Mouse (Mus musculus) A20 (cell line): ENCODE results near the gene Ets1.

ENCODE experiments used
- DNase-seq: peaks from one replicate; pipeline ENCODE4 v3.0.0-alpha.2; 2011; ENCODE audit warnings: low read depth, low spot score

Gene Ets1

DNA sequence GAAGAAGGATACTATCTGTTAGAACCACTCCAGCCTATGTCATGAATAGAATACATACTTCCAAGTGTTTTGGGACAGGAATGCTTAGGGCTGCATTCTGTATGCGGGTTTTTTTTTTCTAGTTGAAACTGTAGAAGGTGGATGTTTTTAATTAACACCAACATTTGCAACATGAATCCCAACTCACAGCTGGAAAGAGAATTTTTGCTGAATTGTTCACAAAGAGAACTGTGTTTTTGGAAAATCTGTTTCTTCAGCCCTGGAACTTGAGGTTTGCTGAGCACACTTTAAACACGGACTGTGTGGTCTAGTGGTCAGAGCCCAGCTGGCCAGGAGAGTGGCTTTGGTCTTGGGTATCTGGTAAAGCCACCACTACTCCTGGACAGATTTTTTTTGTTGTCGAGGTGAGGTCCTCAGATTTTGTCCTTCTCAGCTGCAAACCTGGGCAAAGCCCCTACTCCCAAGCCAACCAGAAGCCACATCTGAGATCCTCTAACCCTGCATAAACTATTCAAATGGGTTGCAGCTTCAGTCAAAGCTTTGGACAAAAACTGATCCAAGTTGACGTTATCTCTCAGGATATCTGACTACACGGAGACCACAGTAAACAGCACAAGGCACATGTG lies 122.4 kb downstream of the Ets1 start:
- DNase-seq, result no peak

DNA sequence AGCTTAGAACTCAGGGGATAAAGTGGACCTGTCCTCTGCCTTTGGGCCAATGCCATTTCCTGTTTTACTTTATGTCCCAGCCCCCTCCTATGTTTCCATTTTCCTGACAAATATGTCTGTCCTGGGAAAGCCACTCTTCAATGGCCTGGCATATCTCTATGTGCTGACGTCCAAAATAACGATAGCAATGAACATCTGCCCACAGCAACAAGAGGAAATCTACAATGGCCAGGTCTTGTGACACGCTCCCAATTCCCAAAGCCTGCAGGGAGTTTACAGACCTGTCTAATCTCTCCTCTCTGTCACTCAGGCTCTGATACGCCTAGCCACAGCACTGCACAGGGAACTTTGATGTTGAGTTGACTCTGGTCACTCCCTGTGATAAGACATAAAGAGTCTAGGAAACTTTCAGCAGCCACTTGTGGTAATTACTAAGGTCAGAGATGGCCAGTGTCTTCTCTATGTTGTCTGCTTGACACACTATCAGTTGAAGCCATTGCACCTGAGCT lies 124.7 kb downstream of the Ets1 start:
- no peak for DNase-seq

- no peak for DNase-seq
Measured at GRCm38 (mm10) chr9:32761326-32761725, 125.3 kb downstream of the Ets1 start.

DNA sequence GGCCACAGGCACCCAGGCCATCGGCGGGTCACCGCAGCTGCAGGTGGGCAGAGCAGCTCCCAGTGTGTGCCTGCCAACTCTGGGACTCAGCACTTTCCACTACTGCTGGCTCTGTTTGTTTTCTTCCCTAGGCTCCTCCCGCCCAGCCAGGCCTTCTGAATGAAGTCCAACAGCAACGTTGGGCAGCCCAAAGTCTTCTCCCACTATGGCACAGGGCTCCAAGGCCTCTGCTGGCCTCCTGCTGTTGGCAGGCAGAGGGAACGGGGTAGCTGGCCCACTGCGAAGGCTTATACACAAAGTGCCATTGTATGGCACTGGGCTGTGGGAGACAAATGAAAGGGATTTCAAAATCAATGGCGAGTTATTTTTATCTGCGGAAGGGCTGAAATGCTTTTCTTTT lies 128.4 kb downstream of the Ets1 start:
- no peak for DNase-seq

DNA sequence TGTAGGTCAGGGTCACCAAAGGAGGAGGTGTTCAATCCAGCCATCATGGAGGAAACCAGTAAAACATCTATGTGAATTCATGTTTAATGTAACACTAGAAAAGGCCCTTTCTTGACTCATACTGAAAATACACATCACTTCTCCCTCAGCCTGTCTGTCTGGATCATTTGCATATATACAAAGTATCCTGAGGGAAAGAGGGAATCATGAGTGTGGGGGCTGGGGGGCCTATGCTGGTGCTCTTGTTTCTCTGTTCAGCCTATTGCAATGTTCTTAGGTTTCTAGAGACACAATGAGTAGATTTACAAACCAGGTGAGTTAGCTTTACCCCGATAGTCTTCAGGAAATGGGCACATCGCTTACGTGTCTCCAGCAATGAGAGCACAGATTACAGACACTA lies 129.1 kb downstream of the Ets1 start:
- peak; percentile 34 for DNase-seq

GRCm38 (mm10) chr9:32778866-32779265 lies 142.8 kb downstream of the Ets1 start:
- no peak for DNase-seq

DNA sequence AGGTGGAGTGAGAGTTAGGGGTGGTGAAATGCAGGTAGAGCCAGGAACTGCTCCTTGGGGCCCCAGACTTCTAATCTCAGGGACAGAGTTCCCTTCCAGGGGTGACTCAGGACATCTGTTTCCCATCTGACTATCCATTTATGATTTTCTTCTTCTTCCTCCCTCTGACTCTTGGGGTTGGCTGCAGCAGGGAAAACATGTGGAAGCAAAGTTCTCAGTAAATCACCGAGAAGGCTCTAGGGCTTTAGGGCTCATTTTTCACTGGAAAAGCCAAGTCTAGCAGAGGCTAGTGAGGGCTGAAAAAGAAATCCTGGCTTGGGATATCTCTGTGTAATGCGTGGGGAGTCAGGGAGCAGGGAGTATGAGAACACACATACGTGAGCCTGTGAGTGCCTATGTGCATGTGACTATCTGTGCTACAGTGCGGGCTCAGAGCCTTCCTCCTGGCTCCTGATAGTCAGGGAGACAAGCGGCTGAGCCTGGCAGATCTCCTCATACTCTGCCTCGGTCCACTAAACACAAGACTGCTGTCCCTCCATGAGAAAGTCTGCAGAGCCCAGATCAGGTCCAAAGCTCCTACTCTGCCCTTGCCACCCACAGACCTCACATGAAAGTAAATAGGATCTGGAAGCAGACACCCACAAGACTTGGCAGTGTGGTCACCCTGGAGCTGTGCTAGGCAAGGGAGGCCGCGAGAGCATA lies 146.5 kb downstream of the Ets1 start:
- DNase-seq, result no peak

DNA sequence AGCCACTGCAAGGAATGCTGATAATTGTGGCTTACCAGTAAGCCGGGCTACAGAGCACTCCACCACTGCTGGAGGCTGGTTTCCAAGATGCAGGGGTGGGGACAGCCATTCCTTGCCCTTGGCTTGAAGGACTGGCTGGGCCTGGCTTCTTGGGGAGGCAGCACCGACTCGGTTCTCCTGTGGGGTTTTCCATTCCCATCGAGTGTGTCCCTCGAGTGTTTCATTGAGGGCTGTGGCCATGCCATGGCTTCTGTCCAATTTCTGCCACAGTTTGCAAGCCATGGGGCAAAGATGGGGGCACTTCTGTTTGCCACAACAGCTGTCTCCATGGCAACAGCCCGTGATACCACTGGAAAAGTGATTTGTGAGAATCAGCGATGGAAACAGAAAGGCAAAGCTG lies 151.1 kb downstream of the Ets1 start:
- DNase-seq, result no peak

DNA sequence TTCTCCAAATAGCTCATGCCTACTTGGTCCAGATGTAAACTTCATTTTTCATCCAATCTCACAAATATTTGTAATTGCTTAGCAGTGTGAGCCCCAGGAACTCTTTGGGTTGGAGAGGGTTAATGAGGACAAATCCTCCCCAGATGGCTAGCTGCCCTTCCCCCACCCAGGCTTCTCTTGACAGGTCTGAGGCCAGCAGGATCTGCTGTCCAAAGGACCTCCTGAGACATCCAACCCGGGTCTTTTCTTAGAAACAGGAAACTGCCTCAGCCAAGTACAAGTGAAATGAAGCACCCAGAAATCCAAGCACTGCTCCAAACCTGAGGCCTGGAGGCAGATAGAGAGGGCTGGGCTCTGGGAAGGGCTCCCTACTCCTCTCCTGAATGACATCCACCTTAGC lies 151.6 kb downstream of the Ets1 start:
- DNase-seq, result no peak

DNA sequence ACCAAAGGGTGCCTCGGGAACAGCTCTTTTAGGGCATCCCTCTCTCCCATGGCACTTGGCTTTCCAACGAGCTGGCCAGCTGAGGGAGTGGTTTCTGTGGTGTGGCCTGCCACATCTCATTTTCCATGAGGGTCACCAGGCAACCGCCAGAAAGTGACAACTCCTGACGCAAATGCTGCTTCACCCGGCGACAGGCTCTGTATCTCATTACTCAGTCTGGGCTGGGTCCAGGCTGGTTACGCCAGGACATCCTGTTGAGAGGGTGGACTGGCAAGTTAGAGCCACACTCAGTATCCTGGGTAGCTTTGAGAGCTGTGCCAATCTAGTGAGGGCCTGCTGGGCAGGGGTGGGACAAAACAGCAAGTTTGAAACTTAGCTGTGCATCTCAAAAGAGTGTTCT lies 153.3 kb downstream of the Ets1 start:
- DNase-seq, result no peak

- DNase-seq, result no peak
Measured at GRCm38 (mm10) chr9:32791699-32792098, 155.7 kb downstream of the Ets1 start.

- no peak for DNase-seq
Measured at GRCm38 (mm10) chr9:32798171-32798570, 162.2 kb downstream of the Ets1 start.

DNA sequence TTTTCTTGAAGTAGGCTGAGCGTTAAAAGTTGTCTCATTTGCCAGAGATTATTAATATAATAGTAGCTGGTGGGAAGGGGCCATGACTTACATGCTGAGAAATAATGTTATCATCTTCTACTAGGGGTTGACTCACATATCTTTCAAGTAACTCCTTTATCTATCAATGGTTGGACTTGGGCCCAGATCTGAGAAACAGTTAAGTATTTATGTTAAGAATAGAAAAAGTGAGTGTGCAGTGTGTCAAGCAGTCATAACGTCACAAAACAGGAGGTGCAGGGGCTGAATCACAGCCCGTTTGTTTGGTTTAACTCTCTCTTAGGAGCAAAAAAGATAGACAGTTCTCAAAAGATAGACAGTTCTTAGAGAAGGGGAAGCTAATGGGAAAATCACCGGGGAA lies 170.1 kb downstream of the Ets1 start:
- DNase-seq, result no peak
